Mouse (Mus musculus): Measurements from ENCODE around the gene Acss1. TPM values are rescaled to one million over a fixed set of nuclear protein-coding genes. Genes with fewer than 3 reads are reported as not detected.

Gene Acss1
- polyA plus RNA-seq, 1 experiment from 2014 or later, result 28.7 TPM

DNA sequence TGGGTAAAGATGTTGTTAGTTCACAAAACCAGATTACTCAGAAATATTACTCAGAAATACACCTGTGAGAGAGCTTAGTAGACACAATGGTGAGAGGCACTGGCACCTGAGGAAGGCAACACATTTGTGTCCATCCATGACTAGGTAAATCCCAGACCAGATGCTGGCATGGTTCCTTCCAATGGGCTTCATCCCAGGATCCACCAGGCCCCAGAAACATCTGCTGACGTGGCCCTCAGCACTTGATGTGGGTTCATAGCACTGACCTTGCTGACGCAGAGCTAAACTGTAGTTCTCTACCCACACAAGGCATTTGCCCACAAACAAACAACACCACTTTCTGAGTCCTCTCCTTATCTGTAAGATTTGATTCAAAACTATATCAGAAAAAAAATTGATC lies 13.5 kb downstream of the Acss1 start:
- Histone ChIP-seq H3K4me1 (replicated peaks) (peaks cover 56% of the 10 kb centered on the region), H3K27me3 (no peaks in the 10 kb centered on the region), H3K36me3 (peaks cover 76% of the 10 kb centered on the region), H3K9ac (no peak overlapping the region), H3K4me3 (replicated peaks) (no peak overlapping the region), H3K4me2 (no peak overlapping the region), H3K9me3 (replicated peaks) (no peaks in the 10 kb centered on the region), H3K27ac (no peak overlapping the region)
- WGBS (ENCODE audit: insufficient replicate concordance), result 92% methylated on average over 2 of the region's 2 CpGs
- no peak for DNase-seq
- no peak for ATAC-seq (ENCODE audit: low read depth)

DNA sequence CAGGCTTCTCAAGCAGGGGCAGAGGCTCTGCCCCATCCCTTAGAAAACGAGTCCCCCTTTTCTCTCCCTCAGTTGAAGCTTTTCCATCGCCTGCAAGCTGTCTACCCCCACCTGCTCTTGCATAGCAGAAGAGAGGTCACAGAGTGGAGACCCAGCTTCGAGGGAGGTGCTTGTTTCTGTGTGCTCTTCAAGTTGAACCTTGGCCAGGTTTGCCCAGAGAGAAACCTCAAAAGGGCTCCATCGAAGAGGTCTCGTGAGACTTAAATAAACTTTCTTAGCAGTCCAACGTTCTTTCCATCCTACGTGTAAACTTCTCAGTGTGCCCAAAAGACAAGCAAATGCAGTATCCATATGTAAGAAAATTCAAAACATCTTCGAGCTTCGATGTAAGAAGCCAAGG lies 16.9 kb downstream of the Acss1 start:
- Histone ChIP-seq H3K4me1 (replicated peaks) (peaks cover 78% of the 10 kb centered on the region), H3K27ac (no peak overlapping the region), H3K4me3 (replicated peaks) (no peak overlapping the region), H3K9me3 (replicated peaks) (no peaks in the 10 kb centered on the region), H3K27me3 (no peaks in the 10 kb centered on the region), H3K36me3 (peaks cover 48% of the 10 kb centered on the region), H3K4me2 (no peak overlapping the region), H3K9ac (no peak overlapping the region)
- ATAC-seq (ENCODE audit: low read depth) (no peak), DNase-seq (no peak)
- 65% methylated on average over 9 of the region's 9 CpGs for WGBS (ENCODE audit: insufficient replicate concordance)

DNA sequence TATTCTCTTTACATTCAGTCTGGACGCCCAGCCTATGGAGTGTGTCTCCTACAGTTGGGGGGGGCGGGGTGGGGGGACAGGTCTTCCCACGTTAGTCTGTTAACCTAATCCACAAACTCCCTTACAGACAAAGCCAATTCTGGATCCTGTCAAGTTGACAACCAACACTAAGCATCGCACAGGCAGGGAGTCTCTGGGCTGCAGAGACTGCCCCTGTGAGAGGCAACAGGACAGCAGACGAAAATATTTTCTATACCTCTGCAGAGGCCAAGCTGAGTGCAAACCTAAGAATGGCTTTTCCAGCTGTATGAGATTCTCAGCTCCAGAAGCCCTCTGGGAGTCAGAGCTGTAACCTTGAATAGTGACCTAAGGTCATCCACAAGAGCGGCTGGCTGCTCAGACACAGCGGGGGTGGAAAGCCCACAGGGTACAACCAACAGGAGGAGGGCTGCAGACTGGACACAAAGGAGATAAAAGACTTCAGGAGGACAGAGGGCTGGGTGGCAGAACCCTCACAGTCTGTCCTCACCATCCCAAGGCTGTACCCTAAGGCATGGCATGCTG lies 17.7 kb downstream of the Acss1 start:
- Histone ChIP-seq H3K27me3 (no peaks in the 10 kb centered on the region), H3K4me2 (no peak overlapping the region), H3K9me3 (replicated peaks) (no peaks in the 10 kb centered on the region), H3K4me1 (replicated peaks) (peaks cover 81% of the 10 kb centered on the region), H3K27ac (peak overlapping the region; percentile 41), H3K36me3 (peaks cover 41% of the 10 kb centered on the region), H3K4me3 (replicated peaks) (no peak overlapping the region), H3K9ac (no peak overlapping the region)
- 0 out of 2 replicates have a peak, but pooled peaks have one; percentile 16 for ATAC-seq (ENCODE audit: low read depth)
- WGBS (ENCODE audit: insufficient replicate concordance), result 49% methylated on average over 7 of the region's 7 CpGs
- DNase-seq, result no peak

DNA sequence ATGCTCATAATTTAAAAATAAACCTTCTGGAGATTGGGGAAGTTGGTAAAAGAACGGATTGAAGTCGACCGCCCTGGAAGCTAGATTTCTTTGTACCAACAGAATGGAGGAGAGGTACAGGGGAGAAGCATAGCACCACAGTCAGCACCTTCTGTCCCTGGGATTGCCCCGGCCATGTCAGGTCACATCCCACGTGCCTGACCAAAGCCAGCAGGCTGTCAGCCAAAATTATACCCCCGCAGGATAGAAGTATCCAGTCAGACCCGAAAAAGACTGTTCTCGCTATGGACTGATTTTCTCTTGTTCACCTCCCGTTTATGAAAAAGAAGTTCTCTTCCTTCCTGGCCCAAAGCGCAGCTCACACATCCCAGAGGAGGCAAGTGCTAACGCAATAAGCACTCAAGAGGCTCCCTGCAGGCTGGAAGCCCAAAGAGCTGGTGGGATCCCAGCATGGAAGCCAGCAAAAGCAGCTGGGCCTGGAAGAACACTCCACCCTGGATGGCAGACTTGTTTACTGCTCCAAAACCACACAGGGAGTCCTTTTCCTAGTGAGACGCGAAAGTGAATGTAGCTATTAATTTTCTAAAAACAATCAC lies 19.9 kb downstream of the Acss1 start:
- WGBS (ENCODE audit: insufficient replicate concordance), result 66% methylated on average over 13 of the region's 13 CpGs
- Histone ChIP-seq H3K36me3 (peaks cover 28% of the 10 kb centered on the region), H3K4me3 (replicated peaks) (no peak overlapping the region), H3K9me3 (replicated peaks) (no peaks in the 10 kb centered on the region), H3K4me2 (no peak overlapping the region), H3K4me1 (replicated peaks) (peaks cover 84% of the 10 kb centered on the region), H3K27ac (no peak overlapping the region), H3K9ac (0 out of 2 replicates have a peak overlapping the region, but pooled peaks have one; percentile 8), H3K27me3 (no peaks in the 10 kb centered on the region)
- DNase-seq (no peak), ATAC-seq (ENCODE audit: low read depth) (no peak)

DNA sequence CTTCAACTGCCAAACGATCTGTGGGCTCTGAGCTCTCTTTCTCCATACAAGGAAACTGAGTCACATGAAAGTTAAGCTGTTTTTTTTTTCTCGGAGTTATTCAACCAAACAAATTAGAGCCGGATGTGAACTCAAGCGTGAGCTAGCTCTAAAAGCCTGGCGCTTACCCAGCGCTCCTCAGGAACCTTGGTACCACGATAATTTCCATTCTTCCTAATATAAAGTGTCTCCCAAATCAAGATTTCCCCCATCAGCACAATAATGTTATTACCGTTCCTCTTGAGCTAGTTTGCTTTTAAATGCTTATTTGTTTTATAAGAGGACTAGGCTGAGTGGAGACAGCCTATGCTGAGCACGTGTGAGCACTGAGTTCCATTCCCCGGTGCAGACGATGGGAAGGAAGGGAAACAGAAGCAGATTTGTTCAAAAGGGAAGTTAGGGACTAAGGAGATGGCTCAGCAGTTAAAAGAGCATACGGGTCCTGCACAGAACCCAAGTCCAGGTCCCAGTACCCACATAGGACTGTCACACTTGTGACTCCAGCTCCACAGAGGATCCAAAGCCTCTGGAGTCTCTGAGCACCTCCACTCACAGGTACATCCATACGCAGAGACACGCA lies 20.5 kb downstream of the Acss1 start:
- H3K27me3 ChIP-seq, result no peaks in the 10 kb centered on the region
- H3K36me3 ChIP-seq, result peaks cover 25% of the 10 kb centered on the region
- no peak overlapping the region for H3K4me2 ChIP-seq
- no peak overlapping the region for H3K27ac ChIP-seq
- ATAC-seq (ENCODE audit: low read depth) (no peak), DNase-seq (no peak)
- H3K9me3 ChIP-seq (replicated peaks), result no peaks in the 10 kb centered on the region
- peak overlapping the region; percentile 8; the same call in 1 of the 2 replicates for H3K9ac ChIP-seq
- no peak overlapping the region for H3K4me3 ChIP-seq (replicated peaks)
- H3K4me1 ChIP-seq (replicated peaks), result peaks cover 80% of the 10 kb centered on the region
- 66% methylated on average over 14 of the region's 14 CpGs for WGBS (ENCODE audit: insufficient replicate concordance)

DNA sequence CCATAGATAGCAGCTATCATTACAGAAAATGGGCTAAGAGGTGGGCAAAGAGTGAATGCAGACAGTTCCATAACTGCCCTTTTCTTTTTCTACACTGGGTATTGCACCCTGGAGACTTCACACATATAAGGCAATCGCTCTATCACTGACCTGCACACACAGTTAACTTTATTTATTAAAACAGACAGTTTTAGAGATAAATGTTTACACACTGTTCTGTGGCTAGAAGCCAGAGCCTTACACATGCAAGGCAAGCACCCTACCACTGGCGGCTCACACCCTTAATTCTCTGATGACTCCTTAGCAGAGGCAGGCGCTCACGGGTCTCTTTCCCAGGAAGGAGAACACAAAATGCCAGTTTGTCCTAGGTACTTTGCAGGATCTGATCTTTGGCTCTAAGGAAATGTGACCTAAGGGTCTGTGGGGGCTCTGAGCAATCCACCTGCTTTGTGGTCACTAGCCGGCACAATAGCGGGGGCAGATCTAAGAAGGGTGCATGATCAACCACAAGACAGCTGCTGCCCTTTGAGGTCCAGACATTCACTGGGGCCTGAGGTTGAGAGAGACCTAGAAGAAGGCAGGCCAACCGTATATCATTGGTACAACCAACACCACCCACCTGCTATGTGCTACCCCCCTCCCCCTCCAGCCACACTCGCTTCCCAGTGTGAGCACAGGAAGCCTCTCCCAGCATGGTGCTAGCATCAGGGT lies 21.7 kb downstream of the Acss1 start:
- Histone ChIP-seq H3K27me3 (no peaks in the 10 kb centered on the region), H3K9me3 (replicated peaks) (no peaks in the 10 kb centered on the region), H3K9ac (peak overlapping the region; percentile 29; the same call in 1 of the 2 replicates), H3K4me3 (replicated peaks) (no peak overlapping the region), H3K4me1 (replicated peaks) (peaks cover 69% of the 10 kb centered on the region), H3K36me3 (peaks cover 32% of the 10 kb centered on the region), H3K27ac (peak overlapping the region; percentile 24; the same call in 1 of the 2 replicates), H3K4me2 (no peak overlapping the region)
- 65% methylated on average over 8 of the region's 8 CpGs for WGBS (ENCODE audit: insufficient replicate concordance)
- DNase-seq (no peak), ATAC-seq (ENCODE audit: low read depth) (peak; percentile 45)

DNA sequence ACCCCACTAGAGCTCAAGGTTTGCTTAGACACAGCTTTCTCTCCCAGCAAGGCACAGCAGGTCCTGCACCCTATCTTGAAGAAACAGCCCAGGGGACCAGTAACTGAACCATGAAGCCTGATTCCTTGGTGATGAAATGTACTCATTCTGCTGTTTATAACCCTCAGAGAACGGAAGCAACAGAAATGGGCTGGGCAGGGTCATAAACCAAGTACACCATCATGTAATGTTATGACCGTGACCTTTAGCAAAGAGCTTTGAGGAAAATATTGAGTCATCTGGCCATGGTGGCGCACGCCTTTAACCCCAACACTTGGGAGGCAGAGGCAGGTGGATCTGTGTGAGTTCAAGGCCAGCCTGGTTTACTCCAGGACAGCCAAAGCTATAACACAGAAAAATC lies 23.1 kb downstream of the Acss1 start:
- Histone ChIP-seq H3K9me3 (replicated peaks) (no peaks in the 10 kb centered on the region), H3K4me3 (replicated peaks) (no peak overlapping the region), H3K9ac (no peak overlapping the region), H3K36me3 (peaks cover 38% of the 10 kb centered on the region), H3K4me1 (replicated peaks) (peaks cover 56% of the 10 kb centered on the region), H3K27me3 (no peaks in the 10 kb centered on the region), H3K27ac (no peak overlapping the region), H3K4me2 (no peak overlapping the region)
- no peak for DNase-seq
- no peak for ATAC-seq (ENCODE audit: low read depth)
- WGBS (ENCODE audit: insufficient replicate concordance), result 82% methylated on average over 4 of the region's 4 CpGs

DNA sequence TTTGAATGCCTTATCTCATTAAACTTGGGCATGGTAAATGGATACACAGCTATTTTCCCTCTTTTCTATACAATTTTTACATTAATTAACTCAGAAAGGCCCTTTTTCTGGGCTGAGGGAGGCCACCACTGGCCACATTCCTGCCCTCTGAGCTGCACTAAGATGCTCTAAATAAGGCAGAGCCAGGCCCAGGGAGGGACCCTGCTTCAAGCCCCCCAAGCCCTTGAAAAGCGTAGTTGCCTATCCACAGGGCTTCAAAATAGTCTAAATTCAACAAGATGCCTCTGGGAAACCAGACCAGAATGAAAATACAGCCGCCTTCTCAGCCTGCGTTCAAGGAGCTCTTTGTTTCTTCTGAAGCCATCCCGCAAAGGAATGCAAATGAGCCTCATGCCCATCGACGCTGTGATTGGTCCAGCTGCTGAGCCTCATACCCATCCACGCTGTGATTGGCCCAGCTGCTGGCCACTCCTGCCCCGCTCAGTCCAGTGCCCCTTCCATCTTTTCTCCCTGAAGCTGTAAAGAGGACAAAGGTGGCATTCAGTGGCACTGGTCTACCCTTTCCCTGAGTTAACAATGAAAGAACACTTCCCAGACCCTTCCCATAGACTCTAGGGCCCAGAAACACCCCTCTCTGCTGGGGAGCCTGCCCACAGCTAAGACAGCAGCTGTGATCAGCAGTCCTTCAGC lies 24.4 kb downstream of the Acss1 start:
- H3K9ac ChIP-seq, result no peak overlapping the region
- DNase-seq (no peak), ATAC-seq (ENCODE audit: low read depth) (peak; percentile 67)
- no peaks in the 10 kb centered on the region for H3K9me3 ChIP-seq (replicated peaks)
- H3K4me1 ChIP-seq (replicated peaks), result peaks cover 51% of the 10 kb centered on the region
- H3K36me3 ChIP-seq, result peaks cover 47% of the 10 kb centered on the region
- H3K4me2 ChIP-seq, result no peak overlapping the region
- H3K27ac ChIP-seq, result no peak overlapping the region
- no peak overlapping the region for H3K4me3 ChIP-seq (replicated peaks)
- WGBS (ENCODE audit: insufficient replicate concordance), result 76% methylated on average over 8 of the region's 8 CpGs
- H3K27me3 ChIP-seq, result no peaks in the 10 kb centered on the region

DNA sequence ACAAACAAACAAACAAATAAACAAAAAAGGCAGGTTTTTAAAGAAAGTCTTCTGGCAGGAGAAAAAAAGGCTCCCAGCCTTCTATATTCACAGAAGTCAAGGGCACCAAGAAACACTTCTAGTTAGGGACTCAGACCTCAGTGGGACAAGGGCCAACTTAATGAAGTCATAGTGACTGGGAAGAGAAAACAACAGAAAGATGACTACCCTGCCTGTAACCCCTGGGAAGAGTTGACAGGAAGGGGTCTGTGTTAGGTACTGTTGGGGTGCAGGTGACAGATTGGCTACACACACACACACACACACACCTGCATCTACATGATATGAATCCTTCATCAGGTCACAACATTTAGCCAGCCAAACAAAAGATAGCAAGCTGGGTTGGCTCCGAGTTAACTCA lies 25.1 kb downstream of the Acss1 start:
- ATAC-seq (ENCODE audit: low read depth) (no peak), DNase-seq (no peak)
- Histone ChIP-seq H3K27ac (no peak overlapping the region), H3K36me3 (peaks cover 54% of the 10 kb centered on the region), H3K4me2 (no peak overlapping the region), H3K9me3 (replicated peaks) (no peaks in the 10 kb centered on the region), H3K27me3 (no peaks in the 10 kb centered on the region), H3K9ac (no peak overlapping the region), H3K4me1 (replicated peaks) (peaks cover 52% of the 10 kb centered on the region), H3K4me3 (replicated peaks) (no peak overlapping the region)
- WGBS (ENCODE audit: insufficient replicate concordance), result 74% methylated on average over 1 of the region's 1 CpGs

DNA sequence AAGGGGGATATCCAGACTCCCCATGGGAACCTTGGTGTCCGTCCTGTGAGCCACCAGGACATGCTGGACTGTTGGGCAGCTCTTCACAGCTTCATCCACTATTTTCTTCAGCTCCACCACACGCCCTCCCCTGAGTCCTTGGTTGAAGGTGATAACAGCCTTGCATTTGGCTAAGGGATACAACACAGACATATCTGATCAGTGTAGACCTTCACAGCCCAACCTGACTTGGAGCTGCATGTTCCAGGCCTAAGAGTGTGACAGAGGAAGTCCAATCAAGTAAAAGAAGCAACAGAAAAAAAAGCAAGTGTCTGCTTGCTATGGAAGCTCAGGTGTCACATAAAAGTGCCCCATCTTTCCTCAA lies 29.9 kb downstream of the Acss1 start:
- Histone ChIP-seq H3K27ac (peak overlapping the region; percentile 71), H3K36me3 (peaks cover 91% of the 10 kb centered on the region), H3K9me3 (replicated peaks) (no peaks in the 10 kb centered on the region), H3K4me2 (0 out of 2 replicates have a peak overlapping the region, but pooled peaks have one; percentile 14), H3K27me3 (no peaks in the 10 kb centered on the region), H3K4me1 (replicated peaks) (peaks cover 41% of the 10 kb centered on the region), H3K9ac (peak overlapping the region; percentile 27; the same call in 1 of the 2 replicates), H3K4me3 (replicated peaks) (no peak overlapping the region)
- DNase-seq, result no peak
- peak; percentile 85 for ATAC-seq (ENCODE audit: low read depth)
- WGBS (ENCODE audit: insufficient replicate concordance), result 30% methylated on average over 2 of the region's 2 CpGs

Data from liver, embryonic 13.5 days (tissue).